Mouse (Mus musculus) ES-Bruce4 (cell line): ENCODE measurements at regions not wholly inside any gene's neighbourhood (a gene's known extent, or its start where the extent isn't known, plus 50 kb on each side); places are given as distances from the start of the nearest gene placed in this dataset.

Source experiments
- H3K27ac ChIP-seq: 2 replicates; pipeline ENCODE4 v1.5.1; 2012; ENCODE audit warnings: low read length, inconsistent platforms; ENCODE audit not compliant: insufficient read depth
- H3K27me3 ChIP-seq: 2 replicates; pipeline ENCODE4 v1.6.1; 2012; ENCODE audit warnings: mild to moderate bottlenecking, low read length, inconsistent platforms; ENCODE audit not compliant: control insufficient read depth, poor library complexity, insufficient read depth, severe bottlenecking
- H3K36me3 ChIP-seq: 2 replicates; pipeline ENCODE4 v1.6.1; 2012; ENCODE audit warnings: inconsistent platforms, mild to moderate bottlenecking, low read length, moderate library complexity; ENCODE audit not compliant: control insufficient read depth, poor library complexity, insufficient read depth, severe bottlenecking
- H3K4me1 ChIP-seq: one replicate; pipeline ENCODE4 v1.8.1; 2011; ENCODE audit warnings: low read length; ENCODE audit not compliant: control insufficient read depth, insufficient read depth
- H3K4me3 ChIP-seq: 2 replicates; pipeline ENCODE4 v1.5.1; 2011; ENCODE audit warnings: low read depth, mild to moderate bottlenecking, low read length
- H3K9ac ChIP-seq: 2 replicates; pipeline ENCODE4 v1.6.1; 2012; ENCODE audit warnings: low read depth, mild to moderate bottlenecking, inconsistent platforms; ENCODE audit not compliant: poor library complexity, severe bottlenecking
- H3K9me3 ChIP-seq: replicated peaks from 2 replicates; pipeline ENCODE4 v1.6.1; 2012; ENCODE audit warnings: mild to moderate bottlenecking, low read length, inconsistent platforms; ENCODE audit not compliant: control insufficient read depth, poor library complexity, insufficient read depth, severe bottlenecking
- CTCF ChIP-seq: IDR thresholded peaks from one replicate; pipeline ENCODE4 v1.8.1; 2011; ENCODE audit warnings: low read depth, low read length
- EP300 ChIP-seq: IDR thresholded peaks from 2 replicates; pipeline ENCODE4 v1.6.1; 2011; ENCODE audit warnings: low read depth, low read length; ENCODE audit not compliant: insufficient read depth
- POLR2A ChIP-seq: IDR thresholded peaks from one replicate; pipeline ENCODE4 v1.8.1; 2011; ENCODE audit warnings: low read length; ENCODE audit not compliant: insufficient read depth

- Histone ChIP-seq H3K9me3 (no peaks in the 10 kb centered on the region), H3K4me3 (no peak overlapping the region), H3K9ac (peak overlapping the region; percentile 67; the same call in 1 of the 2 replicates), H3K4me1 (peaks cover 3% of the 10 kb centered on the region), H3K36me3 (no peaks in the 10 kb centered on the region), H3K27me3 (no peaks in the 10 kb centered on the region), H3K27ac (peak overlapping the region; percentile 65)
- TF ChIP-seq CTCF (no peak), POLR2A (no peak), EP300 (no peak)
Measured at GRCm38 (mm10) chr2:170286773-170287172, 138.9 kb upstream of the Zfp217 start.

- Histone ChIP-seq H3K36me3 (no peaks in the 10 kb centered on the region), H3K27ac (no peak overlapping the region), H3K4me1 (no peaks in the 10 kb centered on the region), H3K9me3 (no peaks in the 10 kb centered on the region), H3K4me3 (no peak overlapping the region), H3K27me3 (no peaks in the 10 kb centered on the region), H3K9ac (no peak overlapping the region)
- no peak for TF ChIP-seq EP300
- TF ChIP-seq CTCF, result no peak
- no peak for TF ChIP-seq POLR2A
Measured at GRCm38 (mm10) chr2:170282463-170282862, 134.6 kb upstream of the Zfp217 start.

- Histone ChIP-seq H3K27me3 (no peaks in the 10 kb centered on the region), H3K9me3 (no peaks in the 10 kb centered on the region), H3K9ac (no peak overlapping the region), H3K4me3 (no peak overlapping the region), H3K36me3 (no peaks in the 10 kb centered on the region), H3K27ac (no peak overlapping the region), H3K4me1 (no peaks in the 10 kb centered on the region)
- TF ChIP-seq CTCF (no peak), POLR2A (no peak)
Measured at GRCm38 (mm10) chr2:170281311-170282008, 133.6 kb upstream of the Zfp217 start.

- no peaks in the 10 kb centered on the region for H3K36me3 ChIP-seq
- no peak for TF ChIP-seq POLR2A
- TF ChIP-seq CTCF, result peak; percentile 48
- no peak for TF ChIP-seq EP300
Measured at GRCm38 (mm10) chr2:170280733-170281132, 132.8 kb upstream of the Zfp217 start.

GRCm38 (mm10) chr2:170277896-170278295, 130.0 kb upstream of the Zfp217 start:
- Histone ChIP-seq H3K4me3 (no peak overlapping the region), H3K27ac (no peak overlapping the region), H3K36me3 (no peaks in the 10 kb centered on the region)

More at GRCm38 (mm10) chr2:170280733-170281132, 132.8 kb upstream of the Zfp217 start:
- Histone ChIP-seq H3K4me1 (no peaks in the 10 kb centered on the region), H3K9me3 (no peaks in the 10 kb centered on the region), H3K9ac (no peak overlapping the region), H3K27ac (no peak overlapping the region), H3K27me3 (no peaks in the 10 kb centered on the region), H3K4me3 (no peak overlapping the region)

GRCm38 (mm10) chr2:170277182-170277767, 129.4 kb upstream of the Zfp217 start:
- H3K27ac ChIP-seq, result no peak overlapping the region
- no peaks in the 10 kb centered on the region for H3K4me1 ChIP-seq
- no peaks in the 10 kb centered on the region for H3K36me3 ChIP-seq
- TF ChIP-seq POLR2A, result no peak
- TF ChIP-seq EP300, result no peak
- no peak for TF ChIP-seq CTCF
- H3K9me3 ChIP-seq, result no peaks in the 10 kb centered on the region
- H3K4me3 ChIP-seq, result no peak overlapping the region
- H3K9ac ChIP-seq, result no peak overlapping the region
- H3K27me3 ChIP-seq, result no peaks in the 10 kb centered on the region

More at GRCm38 (mm10) chr2:170277896-170278295, 130.0 kb upstream of the Zfp217 start:
- TF ChIP-seq POLR2A (no peak), EP300 (no peak), CTCF (no peak)
- Histone ChIP-seq H3K4me1 (no peaks in the 10 kb centered on the region), H3K27me3 (no peaks in the 10 kb centered on the region), H3K9me3 (no peaks in the 10 kb centered on the region), H3K9ac (no peak overlapping the region)
